Mouse (Mus musculus) kidney, postnatal 25 days (tissue): ENCODE results near the gene Tmem150a.

Experiments
- DNase-seq, 2 experiments: peaks; one replicate each; pipeline ENCODE4 v3.0.0; 2021; ENCODE audit warnings: mixed read lengths in 2 of 2

Gene Tmem150a

DNA sequence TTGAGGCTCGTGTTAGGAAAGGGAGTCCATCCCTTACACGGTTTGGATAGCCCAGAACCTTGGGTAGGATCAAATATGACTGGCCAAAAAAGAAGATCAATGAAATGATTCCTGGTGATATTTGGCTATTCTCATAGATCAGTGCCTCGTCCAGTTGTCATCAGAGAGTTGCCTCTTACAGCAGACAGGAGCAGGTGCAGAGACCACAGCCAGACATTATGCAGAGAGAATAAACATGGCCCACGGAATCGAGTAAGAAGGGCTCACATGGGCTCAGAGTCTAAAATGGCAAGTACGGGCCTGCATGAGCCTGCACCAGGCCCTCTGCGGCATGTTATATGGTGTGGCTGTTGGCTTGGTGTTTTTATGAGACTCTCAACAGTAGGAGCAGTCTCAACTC lies 50.1 kb downstream of the Tmem150a start:
- DNase-seq: no peak

DNA sequence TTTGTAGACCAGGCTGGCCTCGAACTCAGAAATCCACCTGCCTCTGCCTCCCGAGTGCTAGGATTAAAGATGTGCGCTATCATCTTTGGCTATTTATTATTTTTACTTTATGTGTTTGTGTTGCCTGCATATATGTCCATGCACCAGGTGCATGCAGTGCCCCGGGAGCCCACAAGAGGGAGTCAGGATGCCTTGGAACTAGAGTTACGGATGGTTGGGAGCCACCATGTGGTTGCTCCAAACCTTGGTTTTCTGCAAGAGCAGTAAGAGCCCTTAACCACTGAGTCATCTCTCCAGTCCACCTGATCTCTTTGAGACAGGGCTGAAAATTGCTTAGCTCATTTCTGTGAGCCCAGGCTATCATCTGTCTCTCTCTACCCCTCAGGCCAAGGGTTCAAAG lies 51.9 kb downstream of the Tmem150a start:
- DNase-seq: peak; percentile 88 to 92
